Mouse (Mus musculus): Measurements from ENCODE around the gene Gnl3.

GRCm38 (mm10) chr14:31045296-31045695 lies 26.3 kb upstream of the Gnl3 start:
- TF ChIP-seq CTCF (IDR thresholded peaks at IDR 0.05; ENCODE audit: low read depth) (no peak), EP300 (IDR thresholded peaks at IDR 0.05; ENCODE audit: low read depth) (no peak)

All from liver, postnatal 0 days (tissue).